Mouse (Mus musculus) embryo, embryonic 9.5 days (tissue): ENCODE data around the gene Edem1.

Source experiments
- DNase-seq: peaks from one replicate; pipeline ENCODE4 v3.0.0-alpha.2; 2017; ENCODE audit errors: extremely low spot score

The Edem1 gene

GRCm38 (mm10) chr6:108828234-108828868, at the start of gene Edem1:
TSS of gene Edem1 (plus strand) at chr6:108828641.
- peak; percentile 98 for DNase-seq

- DNase-seq: no peak
Observed at GRCm38 (mm10) chr6:108781865-108782264, 46.6 kb upstream of the Edem1 start.

GRCm38 (mm10) chr6:108782526-108783183, 45.8 kb upstream of the Edem1 start, which contains the start of gene Arl8b:
TSS of gene Arl8b (plus strand) at chr6:108783099.
- DNase-seq: peak; percentile 95

GRCm38 (mm10) chr6:108783184-108783881, 45.1 kb upstream of the Edem1 start:
- no peak for DNase-seq

- peak; percentile 6 for DNase-seq
Observed at GRCm38 (mm10) chr6:108784056-108784455, 44.4 kb upstream of the Edem1 start.

- no peak for DNase-seq
Observed at GRCm38 (mm10) chr6:108784796-108785195, 43.6 kb upstream of the Edem1 start.

GRCm38 (mm10) chr6:108785551-108785950, 42.9 kb upstream of the Edem1 start:
- no peak for DNase-seq

GRCm38 (mm10) chr6:108791498-108791897, 36.9 kb upstream of the Edem1 start:
- DNase-seq: no peak

GRCm38 (mm10) chr6:108795912-108796311, 32.5 kb upstream of the Edem1 start:
- DNase-seq: no peak

- no peak for DNase-seq
Observed at GRCm38 (mm10) chr6:108796706-108797105, 31.7 kb upstream of the Edem1 start.

- DNase-seq: no peak
Observed at GRCm38 (mm10) chr6:108805194-108805593, 23.2 kb upstream of the Edem1 start.

- DNase-seq: no peak
Observed at GRCm38 (mm10) chr6:108805871-108806270, 22.6 kb upstream of the Edem1 start.

- no peak for DNase-seq
Observed at GRCm38 (mm10) chr6:108807446-108807845, 21.0 kb upstream of the Edem1 start.

- DNase-seq: no peak
Observed at GRCm38 (mm10) chr6:108808786-108809185, 19.7 kb upstream of the Edem1 start.

- no peak for DNase-seq
Observed at GRCm38 (mm10) chr6:108810237-108810636, 18.2 kb upstream of the Edem1 start.

- no peak for DNase-seq
Observed at GRCm38 (mm10) chr6:108812134-108812533, 16.3 kb upstream of the Edem1 start.

- no peak for DNase-seq
Observed at GRCm38 (mm10) chr6:108817510-108817909, 10.9 kb upstream of the Edem1 start.

- no peak for DNase-seq
Observed at GRCm38 (mm10) chr6:108824816-108825545, 3.5 kb upstream of the Edem1 start.

- DNase-seq: no peak
Observed at GRCm38 (mm10) chr6:108826070-108826469, 2.4 kb upstream of the Edem1 start.

- no peak for DNase-seq
Observed at GRCm38 (mm10) chr6:108827336-108827920, 1.0 kb upstream of the Edem1 start.

GRCm38 (mm10) chr6:108828872-108829271, 431 bp downstream of the Edem1 start:
- no peak for DNase-seq
